Comparison of ENCODE assay signal across 27 mouse cellular contexts in genomic region chrX:50641347-50641746, GRCm38 (mm10).
"Had no signal": no experiment of that assay in that cellular context is flagged by ENCODE, and none has a peak within 500 bp of the region (broad histone marks: within the 10 kb centered on the region; RNA-seq: fewer than 3 reads in every experiment).

No protein-coding gene starts in this region.

- H3K4me1 ChIP-seq: heart, embryonic 13.5 days; heart, embryonic 15.5 days; hindbrain, embryonic 13.5 days; hindbrain, embryonic 15.5 days; kidney, embryonic 15.5 days; limb, embryonic 13.5 days; liver, embryonic 13.5 days; liver, embryonic 15.5 days had no signal

- H3K9me3 ChIP-seq: heart, embryonic 13.5 days; heart, embryonic 15.5 days; hindbrain, embryonic 13.5 days; hindbrain, embryonic 15.5 days; kidney, embryonic 15.5 days; limb, embryonic 13.5 days; liver, embryonic 13.5 days; liver, embryonic 15.5 days had no signal

- H3K27ac ChIP-seq: gastrocnemius, adult 2 months; heart, embryonic 13.5 days; heart, embryonic 15.5 days; hindbrain, embryonic 13.5 days; hindbrain, embryonic 15.5 days; hindbrain, postnatal 0 days; kidney, embryonic 15.5 days; layer of hippocampus, adult 2 months; left cerebral cortex, adult 2 months; limb, embryonic 13.5 days; liver, embryonic 13.5 days; liver, embryonic 15.5 days had no signal

- H3K27me3 ChIP-seq: heart, embryonic 15.5 days; hindbrain, embryonic 13.5 days; hindbrain, embryonic 15.5 days; limb, embryonic 13.5 days; liver, embryonic 13.5 days; liver, embryonic 15.5 days had no signal

- H3K4me3 ChIP-seq: gastrocnemius, adult 2 months; heart, embryonic 13.5 days; heart, embryonic 15.5 days; hindbrain, embryonic 13.5 days; hindbrain, embryonic 15.5 days; kidney, embryonic 15.5 days; layer of hippocampus, adult 2 months; left cerebral cortex, adult 2 months; limb, embryonic 13.5 days; liver, embryonic 13.5 days; liver, embryonic 15.5 days had no signal

- H3K36me3 ChIP-seq: heart, embryonic 13.5 days; heart, embryonic 15.5 days; hindbrain, embryonic 13.5 days; hindbrain, embryonic 15.5 days; kidney, embryonic 15.5 days; limb, embryonic 13.5 days; liver, embryonic 13.5 days; liver, embryonic 15.5 days had no signal

- H3K9ac ChIP-seq: heart, embryonic 13.5 days; heart, embryonic 15.5 days; hindbrain, embryonic 13.5 days; hindbrain, embryonic 15.5 days; kidney, embryonic 15.5 days; limb, embryonic 13.5 days; liver, embryonic 13.5 days; liver, embryonic 15.5 days had no signal

- H3K4me2 ChIP-seq: heart, embryonic 11.5 days; heart, embryonic 13.5 days; heart, embryonic 15.5 days; hindbrain, embryonic 13.5 days; hindbrain, embryonic 15.5 days; kidney, embryonic 15.5 days; limb, embryonic 13.5 days; liver, embryonic 11.5 days; liver, embryonic 13.5 days; liver, embryonic 15.5 days had no signal

- DNase-seq: gastrocnemius, adult 2 months; gastrocnemius, postnatal 10 days; gastrocnemius, postnatal 25 days; heart, adult 18-20 months; heart, postnatal 14 days; heart, postnatal 36 days; kidney, adult 11 months; kidney, adult 2 months; kidney, adult 9 months; kidney, postnatal 10 days; kidney, postnatal 25 days; kidney, postnatal 4 days; liver; liver, embryonic 13.5 days had no signal

- ATAC-seq: hindbrain, postnatal 0 days; intestine, embryonic 16.5 days had no signal
